Mouse (Mus musculus) hindbrain, embryonic 13.5 days (tissue): ENCODE measurements at regions not wholly inside any gene's neighbourhood (a gene's known extent, or its start where the extent isn't known, plus 50 kb on each side); places are given as distances from the start of the nearest gene placed in this dataset.

ENCODE experiments used
- ATAC-seq: fragments of 200-750 bp; cut with Nextera tagmentation; 2 replicates; pipeline ENCODE4 v1.8.0; 2017; ENCODE audit warnings: moderate TSS enrichment; ENCODE audit not compliant: low FRiP score
- H3K27ac ChIP-seq: fragments of 300-500 bp; sonication (generic); 2 replicates; pipeline ENCODE4 v1.5.1; 2015; ENCODE audit warnings: inconsistent platforms, mild to moderate bottlenecking, moderate library complexity
- H3K27me3 ChIP-seq: fragments of 300-500 bp; sonication (generic); 2 replicates; pipeline ENCODE4 v1.6.1; 2015; ENCODE audit warnings: mild to moderate bottlenecking, inconsistent platforms
- H3K36me3 ChIP-seq: fragments of 300-500 bp; sonication (generic); 2 replicates; pipeline ENCODE4 v1.6.1; 2015; ENCODE audit warnings: mild to moderate bottlenecking, inconsistent platforms
- H3K4me1 ChIP-seq: fragments of 300-500 bp; sonication (generic); replicated peaks from 2 replicates; pipeline ENCODE4 v1.6.1; 2015; ENCODE audit warnings: inconsistent platforms
- H3K4me2 ChIP-seq: fragments of 300-500 bp; sonication (generic); 2 replicates; pipeline ENCODE4 v1.6.1; 2015; ENCODE audit warnings: inconsistent platforms, mild to moderate bottlenecking, moderate library complexity
- H3K4me3 ChIP-seq: fragments of 300-500 bp; sonication (generic); 2 replicates; pipeline ENCODE4 v1.5.1; 2015; ENCODE audit warnings: mild to moderate bottlenecking, inconsistent platforms
- H3K9ac ChIP-seq: fragments of 300-500 bp; sonication (generic); 2 replicates; pipeline ENCODE4 v1.6.1; 2015; ENCODE audit warnings: mild to moderate bottlenecking, inconsistent platforms
- H3K9me3 ChIP-seq: fragments of 300-500 bp; sonication (generic); 2 replicates; pipeline ENCODE4 v1.6.1; 2016; ENCODE audit warnings: inconsistent platforms
- WGBS: fragments of 180-500 bp; shearing (Covaris S2); methylation state at CpG from one replicate; pipeline ENCODE4 v1.1.7; 2015; 5-methylcytosine and 5-hydroxymethylcytosine counted together

DNA sequence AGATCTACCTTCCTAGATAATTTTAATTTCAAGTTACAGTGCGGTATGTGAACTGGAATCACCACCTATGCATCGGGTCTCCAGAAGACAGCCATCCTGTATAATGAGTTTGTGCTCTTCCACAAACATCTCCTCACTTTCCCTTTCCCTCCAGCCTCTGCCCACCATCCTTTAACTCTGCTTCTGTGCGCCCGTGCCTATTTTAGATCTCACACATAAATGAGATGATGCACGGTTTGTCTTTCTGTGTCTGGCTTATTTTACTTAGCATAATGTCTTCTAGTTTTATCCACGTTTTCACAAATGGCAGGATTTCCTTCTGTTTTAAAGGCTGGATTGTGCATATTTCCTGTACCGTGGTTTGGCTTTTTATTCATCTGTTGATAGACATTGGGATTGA is 227.8 kb upstream of the Podxl start:
- Histone ChIP-seq H3K27ac (no peak overlapping the region), H3K4me3 (no peak overlapping the region), H3K27me3 (no peaks in the 10 kb centered on the region), H3K4me2 (no peak overlapping the region), H3K4me1 (no peaks in the 10 kb centered on the region), H3K36me3 (no peaks in the 10 kb centered on the region), H3K9ac (no peak overlapping the region), H3K9me3 (no peaks in the 10 kb centered on the region)
- 92% methylated on average over 7 of the region's 7 CpGs for WGBS
- no peak for ATAC-seq

- Histone ChIP-seq H3K4me3 (no peak overlapping the region), H3K4me2 (no peak overlapping the region), H3K27ac (no peak overlapping the region), H3K9ac (no peak overlapping the region), H3K27me3 (no peaks in the 10 kb centered on the region), H3K4me1 (no peaks in the 10 kb centered on the region), H3K36me3 (no peaks in the 10 kb centered on the region), H3K9me3 (no peaks in the 10 kb centered on the region)
- no peak for ATAC-seq
- 65% methylated on average over 2 of the region's 2 CpGs for WGBS
Observed at GRCm38 (mm10) chr6:31790906-31791305, 227.1 kb upstream of the Podxl start.

DNA sequence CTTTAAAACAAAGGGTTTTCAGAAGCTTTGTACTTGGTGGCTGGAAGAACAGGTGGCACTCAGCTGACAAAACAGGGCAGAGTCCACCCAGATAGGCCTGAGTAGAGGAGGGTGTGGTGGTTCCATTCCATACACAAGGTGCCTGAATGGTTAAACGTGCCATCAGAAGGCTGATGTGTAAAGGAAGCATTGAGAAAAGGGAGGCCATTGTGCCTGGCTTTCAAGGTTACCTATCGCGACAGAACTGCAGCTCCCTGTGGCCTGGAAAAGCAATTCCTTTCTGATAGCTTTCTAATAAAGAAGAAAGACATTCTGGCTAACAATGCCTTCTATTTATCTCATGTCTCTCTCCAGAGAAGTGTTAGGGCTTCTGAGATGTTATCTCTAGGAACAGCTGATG is 213.1 kb upstream of the Podxl start:
- WGBS, result 64% methylated on average over 3 of the region's 3 CpGs

GRCm38 (mm10) chr6:31771916-31772315 is 208.1 kb upstream of the Podxl start:
- ATAC-seq, result no peak
- Histone ChIP-seq H3K27me3 (no peaks in the 10 kb centered on the region), H3K4me2 (no peak overlapping the region), H3K27ac (no peak overlapping the region), H3K4me1 (no peaks in the 10 kb centered on the region), H3K9ac (no peak overlapping the region), H3K9me3 (peaks cover 9% of the 10 kb centered on the region), H3K36me3 (no peaks in the 10 kb centered on the region), H3K4me3 (no peak overlapping the region)
- WGBS, result 94% methylated on average over 2 of the region's 2 CpGs

More for the DNA sequence above, 213.1 kb upstream of the Podxl start:
- Histone ChIP-seq H3K9me3 (peaks cover 9% of the 10 kb centered on the region), H3K4me1 (peaks cover 5% of the 10 kb centered on the region; the same call in 1 of the 2 replicates), H3K27me3 (no peaks in the 10 kb centered on the region), H3K36me3 (no peaks in the 10 kb centered on the region), H3K4me3 (no peak overlapping the region), H3K4me2 (no peak overlapping the region), H3K9ac (no peak overlapping the region), H3K27ac (no peak overlapping the region)
- ATAC-seq, result no peak

DNA sequence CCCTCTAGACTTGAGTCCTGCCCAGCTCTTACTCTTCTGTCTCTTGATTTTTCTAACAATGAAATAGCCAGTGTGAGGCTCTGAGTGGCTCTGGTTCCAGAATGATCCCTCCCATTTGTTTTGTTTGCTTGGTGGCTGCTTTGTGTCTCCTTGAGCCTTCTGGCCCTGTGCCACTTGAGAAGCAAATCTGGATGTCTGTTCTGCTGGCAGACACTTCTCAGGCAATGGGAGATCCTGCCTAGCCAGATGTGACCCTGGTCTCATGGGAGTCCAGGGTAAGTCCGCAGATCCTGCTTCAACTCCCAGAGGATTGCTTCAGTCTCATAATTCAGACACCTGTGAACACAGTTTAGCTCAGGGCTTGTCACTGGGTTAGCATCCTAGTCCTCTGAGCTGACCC is 181.8 kb upstream of the Podxl start:
- H3K4me3 ChIP-seq, result no peak overlapping the region
- H3K9ac ChIP-seq, result no peak overlapping the region
- no peak overlapping the region for H3K27ac ChIP-seq
- no peaks in the 10 kb centered on the region for H3K36me3 ChIP-seq
- WGBS, result 47% methylated on average over 1 of the region's 1 CpGs
- H3K4me1 ChIP-seq, result peaks cover 18% of the 10 kb centered on the region
- no peak overlapping the region for H3K4me2 ChIP-seq
- H3K9me3 ChIP-seq, result no peaks in the 10 kb centered on the region
- H3K27me3 ChIP-seq, result no peaks in the 10 kb centered on the region
- no peak for ATAC-seq

GRCm38 (mm10) chr6:31731391-31731790 is 167.6 kb upstream of the Podxl start:
- 89% methylated on average over 4 of the region's 4 CpGs for WGBS
- ATAC-seq, result no peak
- H3K36me3 ChIP-seq, result no peaks in the 10 kb centered on the region
- no peak overlapping the region for H3K9ac ChIP-seq
- no peak overlapping the region for H3K27ac ChIP-seq
- H3K4me2 ChIP-seq, result no peak overlapping the region
- no peaks in the 10 kb centered on the region for H3K4me1 ChIP-seq
- H3K27me3 ChIP-seq, result no peaks in the 10 kb centered on the region
- H3K4me3 ChIP-seq, result no peak overlapping the region
- no peaks in the 10 kb centered on the region for H3K9me3 ChIP-seq

GRCm38 (mm10) chr6:31719614-31720013 is 155.8 kb upstream of the Podxl start:
- Histone ChIP-seq H3K9ac (no peak overlapping the region), H3K36me3 (no peaks in the 10 kb centered on the region), H3K27ac (peak overlapping the region; percentile 80), H3K9me3 (no peaks in the 10 kb centered on the region), H3K4me1 (peaks cover 27% of the 10 kb centered on the region), H3K4me2 (no peak overlapping the region), H3K4me3 (no peak overlapping the region), H3K27me3 (no peaks in the 10 kb centered on the region)
- ATAC-seq, result 0 out of 2 replicates have a peak, but pooled peaks have one; percentile 63
- WGBS, result 33% methylated on average over 9 of the region's 9 CpGs

DNA sequence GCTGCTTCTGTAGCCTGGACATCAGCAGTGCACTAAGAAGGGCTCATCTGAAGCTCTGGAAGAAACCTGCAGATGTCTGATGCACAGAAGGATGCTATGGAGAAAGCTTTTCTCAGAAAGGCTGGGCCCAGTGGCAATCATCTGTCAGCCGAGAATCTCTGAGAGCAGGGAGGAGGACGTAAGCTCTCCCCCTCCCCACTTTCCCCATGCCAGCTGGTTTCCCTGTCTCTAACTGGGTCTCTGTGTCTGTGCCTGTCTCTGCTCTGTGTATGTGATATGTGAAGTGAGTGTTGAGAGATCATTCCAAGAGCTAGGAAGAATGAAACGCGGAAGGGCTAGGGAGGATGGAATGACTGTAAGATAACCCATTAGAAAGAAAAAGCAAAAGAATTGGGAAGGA is 155.1 kb upstream of the Podxl start:
- Histone ChIP-seq H3K9me3 (no peaks in the 10 kb centered on the region), H3K4me2 (no peak overlapping the region), H3K27me3 (no peaks in the 10 kb centered on the region), H3K36me3 (no peaks in the 10 kb centered on the region), H3K27ac (peak overlapping the region; percentile 80), H3K4me3 (no peak overlapping the region), H3K4me1 (peaks cover 27% of the 10 kb centered on the region), H3K9ac (no peak overlapping the region)
- ATAC-seq, result no peak
- 59% methylated on average over 4 of the region's 4 CpGs for WGBS

GRCm38 (mm10) chr6:31717531-31717930 is 153.8 kb upstream of the Podxl start:
- no peaks in the 10 kb centered on the region for H3K27me3 ChIP-seq
- no peak; the same call in 1 of the 2 replicates for ATAC-seq
- H3K4me2 ChIP-seq, result no peak overlapping the region
- no peaks in the 10 kb centered on the region for H3K36me3 ChIP-seq
- no peak overlapping the region for H3K9ac ChIP-seq
- WGBS, result 23% methylated on average over 12 of the region's 12 CpGs
- H3K4me3 ChIP-seq, result no peak overlapping the region
- peaks cover 27% of the 10 kb centered on the region for H3K4me1 ChIP-seq
- H3K27ac ChIP-seq, result peak overlapping the region; percentile 58
- H3K9me3 ChIP-seq, result no peaks in the 10 kb centered on the region

- Histone ChIP-seq H3K9ac (no peak overlapping the region), H3K27ac (no peak overlapping the region), H3K36me3 (no peaks in the 10 kb centered on the region), H3K27me3 (no peaks in the 10 kb centered on the region), H3K4me3 (no peak overlapping the region), H3K4me2 (no peak overlapping the region), H3K4me1 (peaks cover 13% of the 10 kb centered on the region; the same call in 1 of the 2 replicates), H3K9me3 (no peaks in the 10 kb centered on the region)
- WGBS, result 65% methylated on average over 3 of the region's 3 CpGs
- ATAC-seq, result no peak
Observed at GRCm38 (mm10) chr6:31707256-31707655, 143.5 kb upstream of the Podxl start.

DNA sequence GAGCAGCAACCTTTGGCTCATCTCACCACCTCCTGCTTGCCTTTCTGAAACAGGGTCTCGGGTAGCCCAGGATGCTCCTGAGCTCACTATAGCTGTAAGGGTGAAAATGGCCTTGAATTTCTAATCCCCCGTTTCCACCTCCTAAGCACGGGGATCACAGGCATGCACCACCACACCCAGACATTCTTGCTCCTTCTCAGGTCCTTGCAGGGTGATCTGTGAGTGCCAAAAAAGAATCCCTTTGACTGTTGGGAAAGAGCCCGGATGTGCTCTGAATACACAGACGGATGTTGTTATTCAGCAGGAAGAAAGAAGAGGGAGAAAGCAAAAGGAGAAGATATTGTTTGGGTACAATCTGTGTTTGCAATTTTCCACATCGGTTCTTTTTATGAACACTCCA is 140.4 kb upstream of the Podxl start:
- 69% methylated on average over 6 of the region's 6 CpGs for WGBS
- ATAC-seq, result no peak
- Histone ChIP-seq H3K27me3 (no peaks in the 10 kb centered on the region), H3K4me3 (no peak overlapping the region), H3K9me3 (no peaks in the 10 kb centered on the region), H3K4me2 (no peak overlapping the region), H3K4me1 (peaks cover 13% of the 10 kb centered on the region; the same call in 1 of the 2 replicates), H3K9ac (no peak overlapping the region), H3K36me3 (no peaks in the 10 kb centered on the region), H3K27ac (no peak overlapping the region; the same call in 1 of the 2 replicates)

- Histone ChIP-seq H3K27ac (no peak overlapping the region), H3K36me3 (no peaks in the 10 kb centered on the region), H3K9ac (0 out of 2 replicates have a peak overlapping the region, but pooled peaks have one; percentile 8), H3K4me1 (peaks cover 13% of the 10 kb centered on the region; the same call in 1 of the 2 replicates), H3K27me3 (no peaks in the 10 kb centered on the region), H3K9me3 (no peaks in the 10 kb centered on the region), H3K4me2 (no peak overlapping the region), H3K4me3 (no peak overlapping the region)
- no peak for ATAC-seq
- 19% methylated on average over 7 of the region's 7 CpGs for WGBS
Observed at GRCm38 (mm10) chr6:31702931-31703330, 139.2 kb upstream of the Podxl start.

DNA sequence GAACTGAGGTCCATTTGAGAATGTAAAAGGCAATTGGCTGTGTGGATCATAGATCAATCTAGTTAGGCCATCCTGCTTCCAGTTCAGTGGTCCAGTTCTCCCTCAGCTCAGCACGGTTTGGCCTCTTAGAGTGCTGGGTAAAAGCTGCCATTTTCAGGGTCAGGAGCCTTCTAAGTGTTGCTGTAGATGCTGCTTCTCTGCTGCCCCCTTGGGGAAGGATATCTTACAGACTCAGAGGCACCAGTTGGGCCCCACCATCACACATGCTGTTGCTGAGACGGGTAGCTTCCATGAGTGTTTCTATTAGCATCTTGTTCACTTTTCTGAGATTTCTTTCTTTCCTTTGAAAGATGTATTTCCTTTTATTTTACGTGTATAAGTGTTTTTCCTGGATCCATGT is 132.1 kb upstream of the Podxl start:
- Histone ChIP-seq H3K27me3 (no peaks in the 10 kb centered on the region), H3K4me1 (no peaks in the 10 kb centered on the region), H3K9me3 (no peaks in the 10 kb centered on the region), H3K36me3 (no peaks in the 10 kb centered on the region), H3K27ac (no peak overlapping the region), H3K4me2 (no peak overlapping the region), H3K9ac (no peak overlapping the region), H3K4me3 (no peak overlapping the region)
- no peak for ATAC-seq
- 64% methylated on average over 3 of the region's 3 CpGs for WGBS
